Mouse (Mus musculus) embryonic fibroblast, embryonic 13.5 days (primary cell): ENCODE results near the gene Nol4l.

Source experiments
- CTCF ChIP-seq: IDR thresholded peaks from 2 replicates; pipeline ENCODE4 v1.5.1; 2011; ENCODE audit warnings: mild to moderate bottlenecking, control low read depth, low read length, moderate library complexity, borderline replicate concordance; ENCODE audit not compliant: insufficient read depth
- POLR2A ChIP-seq: IDR thresholded peaks from 2 replicates; pipeline ENCODE4 v1.6.1; 2011; ENCODE audit warnings: low read depth, mild to moderate bottlenecking, control low read depth, low read length, moderate library complexity

DNA sequence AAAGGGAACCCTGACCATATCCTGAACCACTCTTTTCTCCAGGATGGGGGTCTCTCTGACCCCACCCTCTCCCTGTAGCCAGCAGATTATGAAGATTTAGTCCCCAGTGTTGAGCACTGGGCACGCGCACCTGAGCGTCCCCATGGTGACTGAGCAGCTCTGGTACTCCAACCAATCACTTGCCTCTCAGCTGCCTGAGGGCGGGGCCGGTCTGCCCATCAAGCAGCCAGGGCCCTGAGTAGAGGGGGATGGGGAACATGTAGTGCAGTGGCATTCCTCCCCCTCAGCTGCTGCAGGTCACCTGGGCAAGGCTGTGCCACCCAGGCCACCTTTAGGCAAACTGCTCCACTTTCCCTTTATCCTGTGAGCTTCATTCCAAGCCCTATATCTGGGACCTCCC lies 107.7 kb downstream of the Nol4l start:
- no peak for TF ChIP-seq CTCF
- TF ChIP-seq POLR2A, result no peak
